Mouse (Mus musculus): ENCODE measurements around the gene Slc17a7. TPM values are rescaled to one million over a fixed set of nuclear protein-coding genes. Genes with fewer than 3 reads are reported as not detected.
"Not testable (repeated sequence)": the region's sequence is repeated elsewhere in the genome, so short reads cannot be mapped to it uniquely, and the experiment has no call there.

Gene Slc17a7
- polyA plus RNA-seq, 1 experiment from 2014 or later: 0.37 TPM

DNA sequence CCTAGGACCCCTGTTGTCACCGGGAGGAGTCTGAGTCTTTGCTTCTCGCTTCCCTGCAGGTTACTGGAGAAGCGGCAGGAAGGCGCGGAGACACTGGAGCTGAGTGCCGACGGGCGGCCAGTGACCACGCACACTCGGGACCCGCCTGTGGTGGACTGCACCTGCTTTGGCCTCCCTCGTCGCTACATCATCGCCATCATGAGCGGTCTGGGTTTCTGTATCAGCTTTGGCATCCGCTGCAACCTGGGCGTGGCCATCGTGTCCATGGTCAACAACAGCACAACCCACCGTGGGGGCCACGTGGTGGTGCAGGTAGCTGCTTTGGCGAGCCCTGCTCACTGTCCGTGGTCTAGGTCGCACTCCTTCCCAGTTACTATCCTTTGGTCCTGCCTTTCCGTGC, 4.9 kb downstream of the Slc17a7 start:
- WGBS: 7% methylated on average over 24 of the region's 24 CpGs
- H3K4me2 ChIP-seq: peak overlapping the region; percentile 40

DNA sequence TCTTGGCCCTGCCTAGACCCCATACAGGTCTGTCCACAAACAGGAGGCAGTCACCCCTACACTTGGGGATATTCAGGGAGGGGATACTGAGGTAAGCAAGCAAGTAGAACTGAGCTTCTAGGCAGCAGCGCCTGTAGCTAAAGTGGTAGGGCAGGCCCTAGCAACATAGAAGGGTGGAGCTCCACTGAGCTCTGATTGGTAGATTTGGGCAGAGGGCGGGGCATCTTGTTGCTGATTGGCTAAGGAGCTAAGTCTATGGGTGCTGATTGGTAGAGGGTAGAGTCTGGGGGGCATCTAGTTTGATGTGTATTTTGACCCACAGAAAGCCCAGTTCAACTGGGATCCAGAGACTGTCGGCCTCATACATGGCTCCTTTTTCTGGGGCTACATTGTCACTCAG, 5.7 kb downstream of the Slc17a7 start:
- Histone ChIP-seq H3K4me2 (no peak overlapping the region), H3K9ac (replicated peaks) (no peak overlapping the region), H3K4me1 (peaks cover 15% of the 10 kb centered on the region), H3K4me3 (replicated peaks) (no peak overlapping the region), H3K36me3 (no peaks in the 10 kb centered on the region), H3K27me3 (replicated peaks) (peaks cover 87% of the 10 kb centered on the region), H3K9me3 (replicated peaks) (no peaks in the 10 kb centered on the region), H3K27ac (replicated peaks) (no peak overlapping the region)
- no peak for ATAC-seq (ENCODE audit: low FRiP score)
- WGBS: 92% methylated on average over 3 of the region's 3 CpGs

More for the DNA sequence above, 4.9 kb downstream of the Slc17a7 start:
- peaks cover 20% of the 10 kb centered on the region for H3K4me1 ChIP-seq
- peak overlapping the region; percentile 17; the same call in 1 of the 2 replicates for H3K4me3 ChIP-seq (replicated peaks)
- H3K9me3 ChIP-seq (replicated peaks): no peaks in the 10 kb centered on the region
- ATAC-seq (ENCODE audit: low FRiP score): no peak
- H3K27ac ChIP-seq (replicated peaks): no peak overlapping the region
- H3K36me3 ChIP-seq: no peaks in the 10 kb centered on the region
- peaks cover 88% of the 10 kb centered on the region for H3K27me3 ChIP-seq (replicated peaks)
- no peak overlapping the region for H3K9ac ChIP-seq (replicated peaks)

DNA sequence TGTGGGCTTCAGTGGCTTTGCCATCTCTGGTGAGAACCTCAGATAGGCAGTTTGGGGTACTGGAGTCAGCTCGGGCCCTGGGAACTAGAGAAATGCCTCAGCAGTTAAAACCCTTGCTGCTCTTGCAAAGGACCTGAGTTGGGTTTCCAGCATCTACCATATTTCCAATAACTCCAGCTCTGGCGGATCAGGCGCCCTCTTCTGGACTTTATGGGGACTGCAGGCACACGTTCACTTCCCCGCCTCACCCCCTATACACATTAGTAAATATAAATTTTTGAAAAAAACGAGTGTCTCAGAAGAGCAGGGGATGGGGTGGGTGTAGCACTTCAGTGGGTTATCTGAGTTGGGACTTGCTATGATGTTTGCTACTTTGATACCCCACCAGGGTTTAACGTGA, 9.2 kb downstream of the Slc17a7 start:
- Histone ChIP-seq H3K9ac (replicated peaks) (no peak overlapping the region), H3K4me3 (replicated peaks) (no peak overlapping the region), H3K27me3 (replicated peaks) (peaks cover 87% of the 10 kb centered on the region), H3K36me3 (no peaks in the 10 kb centered on the region), H3K9me3 (replicated peaks) (no peaks in the 10 kb centered on the region), H3K4me1 (peaks cover 24% of the 10 kb centered on the region), H3K4me2 (no peak overlapping the region), H3K27ac (replicated peaks) (no peak overlapping the region)
- 60% methylated on average over 7 of the region's 7 CpGs for WGBS
- no peak for ATAC-seq (ENCODE audit: low FRiP score)

DNA sequence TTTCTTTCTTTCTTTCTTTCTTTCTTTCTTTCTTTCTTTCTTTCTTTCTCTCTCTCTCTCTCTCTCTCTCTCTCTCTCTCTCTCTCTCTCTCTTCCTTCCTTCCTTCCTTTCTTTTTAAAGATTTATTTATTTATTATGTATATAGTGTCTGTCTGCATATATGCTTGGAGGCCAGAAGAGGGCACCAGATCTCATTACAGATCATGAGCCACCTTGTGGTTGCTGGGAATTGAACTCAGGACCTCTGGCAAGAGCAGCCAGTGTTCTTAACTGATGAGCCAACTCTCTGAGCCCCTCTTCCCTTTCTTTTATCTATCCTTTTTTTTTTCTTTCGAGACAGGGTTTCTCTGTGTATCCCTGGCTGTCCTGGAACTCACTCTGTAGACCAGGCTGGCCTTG, 10.0 kb downstream of the Slc17a7 start:
- not testable (repeated sequence) for H3K36me3 ChIP-seq; H3K9ac ChIP-seq (replicated peaks); ATAC-seq (ENCODE audit: low FRiP score); H3K4me2 ChIP-seq; H3K27ac ChIP-seq (replicated peaks); H3K4me3 ChIP-seq (replicated peaks); H3K9me3 ChIP-seq (replicated peaks)
- peaks cover 16% of the 10 kb centered on the region for H3K4me1 ChIP-seq
- WGBS: 70% methylated on average over 1 of the region's 1 CpGs
- H3K27me3 ChIP-seq (replicated peaks): peaks cover 87% of the 10 kb centered on the region

DNA sequence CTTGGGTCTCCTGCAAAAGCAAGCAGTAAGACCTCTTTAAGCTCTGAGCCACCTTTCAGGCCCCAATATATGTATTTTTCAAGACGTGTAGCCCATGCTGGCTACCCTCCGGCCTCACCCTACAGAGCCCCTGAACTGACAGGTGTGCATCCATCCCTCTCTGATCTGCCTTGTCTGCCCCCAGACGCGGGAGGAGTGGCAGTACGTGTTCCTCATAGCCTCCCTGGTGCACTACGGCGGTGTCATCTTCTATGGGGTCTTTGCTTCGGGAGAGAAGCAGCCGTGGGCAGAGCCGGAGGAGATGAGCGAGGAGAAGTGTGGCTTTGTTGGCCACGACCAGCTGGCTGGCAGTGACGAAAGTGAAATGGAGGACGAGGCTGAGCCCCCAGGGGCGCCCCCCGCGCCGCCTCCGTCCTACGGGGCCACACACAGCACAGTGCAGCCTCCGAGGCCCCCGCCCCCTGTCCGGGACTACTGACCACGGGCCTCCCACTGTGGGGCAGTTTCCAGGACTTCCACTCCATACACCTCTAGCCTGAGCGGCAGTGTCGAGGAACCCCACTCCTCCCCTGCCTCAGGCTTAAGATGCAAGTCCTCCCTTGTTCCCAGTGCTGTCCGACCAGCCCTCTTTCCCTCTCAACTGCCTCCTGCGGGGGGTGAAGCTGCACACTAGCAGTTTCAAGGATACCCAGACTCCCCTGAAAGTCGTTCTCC, 11.0 kb downstream of the Slc17a7 start:
- WGBS: 3% methylated on average over 29 of the region's 29 CpGs
- Histone ChIP-seq H3K4me2 (peak overlapping the region; percentile 39), H3K4me1 (peaks cover 14% of the 10 kb centered on the region), H3K4me3 (replicated peaks) (peak overlapping the region; percentile 14; the same call in 1 of the 2 replicates), H3K36me3 (no peaks in the 10 kb centered on the region), H3K9ac (replicated peaks) (no peak overlapping the region), H3K27me3 (replicated peaks) (peaks cover 87% of the 10 kb centered on the region), H3K9me3 (replicated peaks) (no peaks in the 10 kb centered on the region), H3K27ac (replicated peaks) (no peak overlapping the region)
- no peak for ATAC-seq (ENCODE audit: low FRiP score)

DNA sequence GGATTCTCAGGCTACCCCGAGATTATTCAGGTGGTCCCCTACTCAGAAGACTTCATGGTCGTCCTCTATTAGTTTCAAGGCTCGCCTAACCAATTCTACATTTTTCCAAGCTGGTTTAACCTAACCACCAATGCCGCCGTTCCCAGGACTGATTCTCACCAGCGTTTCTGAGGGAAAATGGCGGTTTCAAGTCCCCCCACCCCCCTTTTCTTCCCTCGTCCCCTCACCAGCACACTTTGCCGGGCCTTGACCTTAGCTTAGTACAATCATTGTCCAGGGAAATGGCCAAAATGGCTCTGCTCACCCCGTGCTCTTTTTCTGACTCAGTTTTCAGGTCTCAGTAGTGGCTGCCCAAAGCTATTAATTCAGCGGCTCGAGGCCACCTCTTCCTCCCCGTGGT, 11.6 kb downstream of the Slc17a7 start:
- peaks cover 87% of the 10 kb centered on the region for H3K27me3 ChIP-seq (replicated peaks)
- no peak overlapping the region for H3K4me2 ChIP-seq
- ATAC-seq (ENCODE audit: low FRiP score): no peak
- 4% methylated on average over 13 of the region's 13 CpGs for WGBS
- H3K9me3 ChIP-seq (replicated peaks): no peaks in the 10 kb centered on the region
- H3K4me3 ChIP-seq (replicated peaks): no peak overlapping the region
- no peak overlapping the region for H3K27ac ChIP-seq (replicated peaks)
- no peaks in the 10 kb centered on the region for H3K36me3 ChIP-seq
- no peak overlapping the region for H3K9ac ChIP-seq (replicated peaks)
- peaks cover 14% of the 10 kb centered on the region for H3K4me1 ChIP-seq

DNA sequence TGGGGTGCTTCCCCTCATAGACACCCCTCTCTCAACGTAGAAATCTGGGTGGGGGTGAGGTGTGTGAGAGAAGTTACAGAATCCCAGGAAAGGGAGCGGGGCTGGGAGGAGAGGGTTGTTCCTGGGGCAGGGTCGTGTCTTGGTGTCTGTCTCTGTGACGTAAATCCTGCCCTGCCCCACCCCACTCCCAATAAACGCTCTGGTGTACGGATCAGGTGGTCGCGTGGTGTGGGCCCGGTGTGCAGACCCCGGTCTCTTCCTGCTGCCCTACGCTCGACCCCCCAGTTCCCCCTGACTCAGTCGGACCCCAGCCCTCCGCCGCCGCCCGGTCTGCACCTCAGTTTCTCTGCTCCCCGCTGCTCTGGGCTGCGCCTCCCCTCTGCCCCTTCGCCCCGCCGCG, 12.2 kb downstream of the Slc17a7 start:
- Histone ChIP-seq H3K4me1 (peaks cover 15% of the 10 kb centered on the region), H3K9ac (replicated peaks) (no peak overlapping the region), H3K9me3 (replicated peaks) (no peaks in the 10 kb centered on the region), H3K4me3 (replicated peaks) (peak overlapping the region; percentile 17), H3K36me3 (no peaks in the 10 kb centered on the region), H3K27me3 (replicated peaks) (peaks cover 88% of the 10 kb centered on the region), H3K4me2 (peak overlapping the region; percentile 46), H3K27ac (replicated peaks) (no peak overlapping the region)
- 1% methylated on average over 22 of the region's 23 CpGs for WGBS
- ATAC-seq (ENCODE audit: low FRiP score): no peak

DNA sequence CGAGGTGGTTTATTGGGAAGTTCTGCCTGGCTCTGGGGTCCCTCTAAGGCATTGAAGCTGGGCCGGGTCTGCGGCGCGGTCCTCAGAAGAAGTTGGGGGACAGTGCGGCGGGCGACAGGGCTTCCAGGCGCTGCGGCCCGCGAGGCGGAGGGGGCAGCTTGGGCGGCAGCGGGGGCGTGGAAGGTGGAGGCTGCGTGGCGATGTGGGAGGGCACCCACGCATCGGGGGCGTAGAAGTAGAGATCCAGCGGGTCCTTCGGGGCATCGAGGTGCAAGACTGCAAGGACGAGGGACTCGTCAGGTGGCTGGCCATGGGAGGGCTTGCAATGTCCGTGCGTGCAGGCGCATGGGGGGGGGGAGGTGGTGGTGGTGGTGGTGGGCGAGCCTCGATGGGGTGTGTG, 12.6 kb downstream of the Slc17a7 start:
- no peak overlapping the region for H3K27ac ChIP-seq (replicated peaks)
- peaks cover 88% of the 10 kb centered on the region for H3K27me3 ChIP-seq (replicated peaks)
- no peaks in the 10 kb centered on the region for H3K36me3 ChIP-seq
- H3K9ac ChIP-seq (replicated peaks): no peak overlapping the region
- peak overlapping the region; percentile 46 for H3K4me2 ChIP-seq
- H3K4me3 ChIP-seq (replicated peaks): peak overlapping the region; percentile 17
- peaks cover 19% of the 10 kb centered on the region for H3K4me1 ChIP-seq
- 2% methylated on average over 31 of the region's 31 CpGs for WGBS
- no peaks in the 10 kb centered on the region for H3K9me3 ChIP-seq (replicated peaks)
- ATAC-seq (ENCODE audit: low FRiP score): no peak

DNA sequence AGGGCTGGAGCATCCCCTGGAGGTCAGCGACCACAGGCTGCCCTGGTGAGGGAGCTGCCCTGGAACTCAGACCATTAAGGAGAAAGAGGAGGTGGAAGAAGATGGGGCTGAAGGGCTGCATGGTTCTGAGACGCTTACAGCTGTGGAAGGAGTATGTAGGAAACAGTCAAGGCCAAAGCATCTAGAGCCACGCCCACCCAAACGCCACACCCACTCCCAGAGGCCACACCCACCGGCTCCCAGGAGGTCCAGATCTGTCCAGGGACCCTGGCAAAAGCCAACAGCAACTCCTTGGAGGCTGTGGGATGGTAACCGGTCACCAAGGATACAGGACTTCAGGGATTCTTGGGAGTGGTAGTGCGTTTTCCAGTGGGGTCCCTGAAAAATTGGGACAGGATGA, 14.8 kb downstream of the Slc17a7 start:
- ATAC-seq (ENCODE audit: low FRiP score): no peak
- WGBS: 19% methylated on average over 7 of the region's 7 CpGs
- Histone ChIP-seq H3K9me3 (replicated peaks) (no peaks in the 10 kb centered on the region), H3K27ac (replicated peaks) (no peak overlapping the region), H3K9ac (replicated peaks) (no peak overlapping the region), H3K4me1 (peaks cover 34% of the 10 kb centered on the region), H3K27me3 (replicated peaks) (peaks cover 98% of the 10 kb centered on the region), H3K36me3 (no peaks in the 10 kb centered on the region), H3K4me3 (replicated peaks) (no peak overlapping the region), H3K4me2 (no peak overlapping the region)

DNA sequence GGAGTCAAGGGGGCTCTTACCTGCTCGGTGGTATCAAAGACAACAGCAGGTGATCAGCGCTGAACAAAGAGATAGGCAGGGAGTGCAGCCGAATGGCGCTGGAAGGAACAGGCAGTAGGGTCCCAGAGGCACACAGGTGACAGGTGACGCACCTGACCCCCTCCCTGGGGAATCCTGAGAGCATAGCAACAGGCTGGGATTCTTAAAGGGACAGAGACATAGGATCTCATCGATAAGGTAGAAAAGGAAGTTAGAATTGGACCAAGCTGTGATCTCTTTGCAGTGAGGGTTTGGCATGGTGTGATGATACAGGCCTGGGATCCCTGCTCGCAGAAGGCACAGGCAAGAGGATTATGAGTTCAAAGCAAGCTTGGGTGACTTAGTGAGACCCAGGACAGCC, 15.7 kb downstream of the Slc17a7 start, which contains the start of gene Gfy:
TSS of gene Gfy (minus strand) at position 101 of the 400 bp plus-strand sequence.
- ATAC-seq (ENCODE audit: low FRiP score): no peak
- 32% methylated on average over 7 of the region's 7 CpGs for WGBS
- Histone ChIP-seq H3K36me3 (no peaks in the 10 kb centered on the region), H3K4me2 (no peak within 1 kb of the TSS), H3K9ac (replicated peaks) (no peak within 1 kb of the TSS), H3K9me3 (replicated peaks) (no peaks in the 10 kb centered on the region), H3K27me3 (replicated peaks) (peaks cover 99% of the 10 kb centered on the region), H3K4me1 (peaks cover 34% of the 10 kb centered on the region), H3K4me3 (replicated peaks) (no peak within 1 kb of the TSS), H3K27ac (replicated peaks) (no peak within 1 kb of the TSS)

DNA sequence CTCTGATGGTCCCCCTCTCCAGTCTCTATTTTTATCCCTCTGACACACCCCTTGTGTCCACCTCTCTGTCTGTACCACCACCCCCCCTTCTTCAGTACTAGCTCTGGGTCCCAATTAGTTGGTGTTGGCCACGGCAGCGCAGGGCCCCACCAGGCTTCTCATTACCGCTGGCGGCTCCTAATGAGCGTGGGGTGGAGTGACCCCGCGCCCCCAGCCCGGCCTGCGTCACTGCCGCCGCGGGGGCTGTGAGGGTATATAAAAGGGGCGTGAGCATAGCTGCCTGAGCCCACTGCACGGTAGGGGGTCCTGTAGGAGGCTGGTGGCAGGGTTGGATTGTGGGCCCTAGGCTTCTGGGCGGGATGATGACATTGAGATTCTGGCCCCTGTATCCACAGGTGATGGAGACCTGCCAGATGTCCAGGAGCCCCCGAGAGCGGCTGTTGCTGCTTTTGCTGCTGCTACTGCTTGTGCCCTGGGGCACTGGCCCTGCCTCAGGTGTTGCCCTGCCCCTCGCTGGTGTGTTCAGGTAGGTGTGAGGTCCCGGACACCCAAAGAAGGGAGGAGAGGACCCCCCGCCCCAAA, 17.2 kb downstream of the Slc17a7 start, which contains the start of gene Pth2:
TSS of gene Pth2 (plus strand) at position 100 of the 582 bp plus-strand sequence.
- 9% methylated on average over 20 of the region's 20 CpGs for WGBS
- Histone ChIP-seq H3K36me3 (no peaks in the 10 kb centered on the region), H3K27me3 (replicated peaks) (peaks cover 97% of the 10 kb centered on the region), H3K9ac (replicated peaks) (no peak within 1 kb of the TSS; the same call in 1 of the 2 replicates), H3K4me2 (peak within 1 kb of the TSS; percentile 68), H3K4me1 (peaks cover 26% of the 10 kb centered on the region), H3K9me3 (replicated peaks) (no peaks in the 10 kb centered on the region), H3K4me3 (replicated peaks) (peak within 1 kb of the TSS; percentile 38), H3K27ac (replicated peaks) (no peak within 1 kb of the TSS)
- ATAC-seq (ENCODE audit: low FRiP score): no peak

DNA sequence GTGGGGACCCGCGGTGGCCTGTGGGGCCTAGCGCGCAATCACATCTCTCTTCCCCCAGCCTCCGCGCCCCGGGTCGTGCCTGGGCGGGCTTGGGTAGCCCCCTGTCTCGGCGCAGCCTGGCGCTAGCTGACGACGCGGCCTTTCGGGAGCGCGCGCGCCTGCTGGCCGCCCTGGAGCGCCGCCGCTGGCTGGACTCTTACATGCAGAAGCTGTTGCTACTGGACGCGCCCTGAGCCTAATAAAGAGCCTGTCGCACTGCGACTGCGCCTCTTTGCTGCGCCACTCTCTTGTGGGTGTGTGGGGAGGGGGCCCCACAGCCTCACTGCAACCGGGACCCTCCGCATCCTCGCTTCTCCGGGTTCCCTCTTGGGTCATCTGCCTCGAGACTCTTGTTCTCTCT, 17.8 kb downstream of the Slc17a7 start:
- Histone ChIP-seq H3K27me3 (replicated peaks) (peaks cover 95% of the 10 kb centered on the region), H3K4me3 (replicated peaks) (peak overlapping the region; percentile 38), H3K36me3 (no peaks in the 10 kb centered on the region), H3K9ac (replicated peaks) (no peak overlapping the region; the same call in 1 of the 2 replicates), H3K27ac (replicated peaks) (no peak overlapping the region), H3K4me1 (peaks cover 21% of the 10 kb centered on the region), H3K4me2 (peak overlapping the region; percentile 68), H3K9me3 (replicated peaks) (no peaks in the 10 kb centered on the region)
- ATAC-seq (ENCODE audit: low FRiP score): no peak
- WGBS: 2% methylated on average over 35 of the region's 35 CpGs
